Mouse (Mus musculus) frontal cortex, adult 2 months (tissue): ENCODE data around the gene Samd4b. TPM values are rescaled to one million over a fixed set of nuclear protein-coding genes. Genes with fewer than 3 reads are reported as not detected.
A peak's percentile ranks its signal among the peaks of the same experiment; 100 is the strongest.
"Not testable (repeated sequence)": the region's sequence is repeated elsewhere in the genome, so short reads cannot be mapped to it uniquely, and the experiment has no call there.

ENCODE experiments used
- DNase-seq, 2 experiments: peaks; one replicate each; pipeline ENCODE4 v3.0.0; 2022; ENCODE audit warnings: low spot score in 1 of 2; ENCODE audit errors: extremely low spot score in 1 of 2
- polyA plus RNA-seq: library from polyadenylated mRNA; depleted of rRNA; stranded (reverse); fragments of >200 nt; gene quantifications from 2 replicates; pipeline ENCODE4 v1.2.3, GENCODE M21; 2012

The Samd4b gene
- polyA plus RNA-seq, 1 experiment, result 62.4 TPM

- peak; percentile 12 to 75 for DNase-seq
Measured at GRCm38 (mm10) chr7:28527922-28528719, 69.8 kb downstream of the Samd4b start.

GRCm38 (mm10) chr7:28522536-28522935, 75.4 kb downstream of the Samd4b start, which contains the start of gene Ifnl3:
Gene Ifnl3 (plus strand): TSS chr7:28522836.
- not testable (repeated sequence) for DNase-seq

GRCm38 (mm10) chr7:28511441-28511840, 86.5 kb downstream of the Samd4b start:
- DNase-seq, result no peak

- not testable (repeated sequence) for DNase-seq
Measured at GRCm38 (mm10) chr7:28510405-28510974, 87.5 kb downstream of the Samd4b start, which contains the start of gene Ifnl2. Gene Ifnl2 (minus strand): TSS chr7:28510455.

GRCm38 (mm10) chr7:28509121-28509520, 88.8 kb downstream of the Samd4b start:
- not testable (repeated sequence) for DNase-seq

- DNase-seq, result no peak
Measured at GRCm38 (mm10) chr7:28505585-28505984, 92.4 kb downstream of the Samd4b start.

- DNase-seq, result no peak
Measured at GRCm38 (mm10) chr7:28495426-28495825, 102.5 kb downstream of the Samd4b start.

- no peak for DNase-seq
Measured at GRCm38 (mm10) chr7:28492310-28492709, 105.6 kb downstream of the Samd4b start.

- DNase-seq, result no peak
Measured at GRCm38 (mm10) chr7:28490903-28491302, 107.0 kb downstream of the Samd4b start.

- DNase-seq, result peak in 1 of 2 experiments; percentile 59
Measured at GRCm38 (mm10) chr7:28490410-28490809, 107.5 kb downstream of the Samd4b start.

- peak in 1 of 2 experiments; percentile 70 for DNase-seq
Measured at GRCm38 (mm10) chr7:28488030-28488491, 109.9 kb downstream of the Samd4b start.

- DNase-seq, result no peak
Measured at GRCm38 (mm10) chr7:28484192-28484591, 113.8 kb downstream of the Samd4b start.

GRCm38 (mm10) chr7:28482854-28483253, 115.1 kb downstream of the Samd4b start:
- DNase-seq, result peak in 1 of 2 experiments; percentile 54

- DNase-seq, result no peak
Measured at GRCm38 (mm10) chr7:28478854-28479253, 119.1 kb downstream of the Samd4b start.

GRCm38 (mm10) chr7:28477363-28477762, 120.6 kb downstream of the Samd4b start:
- no peak for DNase-seq

GRCm38 (mm10) chr7:28476191-28476590, 121.8 kb downstream of the Samd4b start:
- DNase-seq, result no peak

- DNase-seq, result no peak
Measured at GRCm38 (mm10) chr7:28467213-28467751, 130.7 kb downstream of the Samd4b start.

GRCm38 (mm10) chr7:28466721-28467212, 131.2 kb downstream of the Samd4b start:
- no peak for DNase-seq

GRCm38 (mm10) chr7:28464416-28465212, 133.3 kb downstream of the Samd4b start:
- peak; percentile 91 to 92 for DNase-seq

GRCm38 (mm10) chr7:28462769-28463168, 135.2 kb downstream of the Samd4b start:
- no peak for DNase-seq
